ENCODE assay signal across 34 mouse cellular contexts in the genomic region with DNA sequence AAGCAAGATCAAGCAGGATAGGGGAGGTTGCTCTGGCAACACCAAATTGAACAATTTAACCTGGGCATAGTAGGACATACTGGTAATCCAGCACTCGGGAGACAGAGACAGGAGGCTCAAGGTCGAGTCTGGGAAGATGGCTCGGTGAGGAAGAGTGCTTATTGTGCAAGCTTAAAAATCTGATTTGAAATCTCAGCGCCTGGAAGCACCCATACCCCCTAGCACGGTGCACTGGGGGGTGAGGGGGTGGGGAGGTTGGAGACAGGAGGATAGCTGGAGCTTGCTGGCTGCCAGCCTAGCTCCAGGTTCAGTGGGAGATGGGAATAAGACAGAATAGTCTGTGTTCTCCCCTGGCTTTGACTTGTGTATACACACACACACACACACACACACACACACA. TPM values are rescaled to one million over a fixed set of nuclear protein-coding genes. Genes with fewer than 3 reads are reported as not detected.
"Had no signal": no experiment of that assay in that cellular context is flagged by ENCODE, and none has a peak within 500 bp of the region (broad histone marks: within the 10 kb centered on the region; RNA-seq: fewer than 3 reads in every experiment).

No protein-coding gene starts in this region.

- H3K4me2 ChIP-seq: limb, embryonic 12.5 days; limb, embryonic 13.5 days; limb, embryonic 15.5 days; liver, embryonic 11.5 days; liver, embryonic 12.5 days; liver, embryonic 13.5 days; liver, embryonic 15.5 days; lung, embryonic 14.5 days; lung, embryonic 15.5 days; midbrain, embryonic 12.5 days; midbrain, embryonic 13.5 days; midbrain, embryonic 15.5 days; neural tube, embryonic 12.5 days; neural tube, embryonic 13.5 days had no signal

- H3K36me3 ChIP-seq: limb, embryonic 10.5 days; limb, embryonic 12.5 days; limb, embryonic 13.5 days; limb, embryonic 15.5 days; liver, embryonic 12.5 days; liver, embryonic 13.5 days; liver, embryonic 15.5 days; lung, embryonic 15.5 days; midbrain, embryonic 10.5 days; midbrain, embryonic 12.5 days; midbrain, embryonic 13.5 days; midbrain, embryonic 15.5 days; neural tube, embryonic 12.5 days; neural tube, embryonic 13.5 days had no signal

- H3K9ac ChIP-seq: limb, embryonic 12.5 days; limb, embryonic 13.5 days; limb, embryonic 15.5 days; liver, embryonic 12.5 days; liver, embryonic 13.5 days; liver, embryonic 14.5 days; liver, embryonic 15.5 days; liver, postnatal 0 days; lung, embryonic 14.5 days; lung, embryonic 15.5 days; midbrain, embryonic 12.5 days; midbrain, embryonic 13.5 days; midbrain, embryonic 15.5 days; neural tube, embryonic 12.5 days; neural tube, embryonic 13.5 days had no signal

- H3K4me1 ChIP-seq: limb, embryonic 10.5 days; limb, embryonic 12.5 days; limb, embryonic 13.5 days; limb, embryonic 15.5 days; liver, embryonic 12.5 days; liver, embryonic 13.5 days; liver, embryonic 15.5 days; lung, embryonic 15.5 days; megakaryocyte, embryonic 14.5 days; midbrain, embryonic 10.5 days; midbrain, embryonic 12.5 days; midbrain, embryonic 13.5 days; midbrain, embryonic 15.5 days; neural tube, embryonic 12.5 days; neural tube, embryonic 13.5 days had no signal

- H3K4me3 ChIP-seq: left cerebral cortex, adult 2 months; limb, embryonic 10.5 days; limb, embryonic 12.5 days; limb, embryonic 13.5 days; limb, embryonic 15.5 days; liver, embryonic 12.5 days; liver, embryonic 13.5 days; liver, embryonic 15.5 days; lung, embryonic 15.5 days; megakaryocyte, embryonic 14.5 days; midbrain, embryonic 10.5 days; midbrain, embryonic 12.5 days; midbrain, embryonic 13.5 days; midbrain, embryonic 15.5 days; myocyte; neural tube, embryonic 12.5 days; neural tube, embryonic 13.5 days had no signal

- H3K27ac ChIP-seq: left cerebral cortex, adult 2 months; limb, embryonic 10.5 days; limb, embryonic 12.5 days; limb, embryonic 13.5 days; limb, embryonic 15.5 days; liver, embryonic 12.5 days; liver, embryonic 13.5 days; liver, embryonic 14.5 days; liver, embryonic 15.5 days; lung, embryonic 15.5 days; macrophage; midbrain, embryonic 10.5 days; midbrain, embryonic 12.5 days; midbrain, embryonic 13.5 days; midbrain, embryonic 15.5 days; neural tube, embryonic 12.5 days; neural tube, embryonic 13.5 days had no signal

- H3K9me3 ChIP-seq: limb, embryonic 10.5 days; limb, embryonic 12.5 days; limb, embryonic 13.5 days; limb, embryonic 15.5 days; liver, embryonic 12.5 days; liver, embryonic 13.5 days; liver, embryonic 15.5 days; lung, embryonic 15.5 days; megakaryocyte, embryonic 14.5 days; midbrain, embryonic 10.5 days; midbrain, embryonic 12.5 days; midbrain, embryonic 13.5 days; midbrain, embryonic 15.5 days; neural tube, embryonic 12.5 days; neural tube, embryonic 13.5 days had no signal

- H3K27me3 ChIP-seq: limb, embryonic 12.5 days; limb, embryonic 13.5 days; limb, embryonic 15.5 days; liver, embryonic 13.5 days; liver, embryonic 15.5 days; lung, embryonic 15.5 days; midbrain, embryonic 12.5 days; midbrain, embryonic 13.5 days; midbrain, embryonic 15.5 days; neural tube, embryonic 12.5 days; neural tube, embryonic 13.5 days had no signal

- DNase-seq: left cerebral cortex, postnatal 4 days; liver; liver, embryonic 13.5 days; liver, postnatal 0 days; lung, adult 18-20 months; lung, adult 2 months; lung, embryonic 14.5 days; lung, postnatal 10 days; lung, postnatal 14 days; lung, postnatal 36 days; lung, postnatal 4 days; midbrain, embryonic 14.5 days had no signal

- ATAC-seq: liver, embryonic 12.5 days; liver, postnatal 0 days; lung, postnatal 0 days; midbrain, embryonic 13.5 days; midbrain, embryonic 15.5 days; midbrain, embryonic 16.5 days had no signal

RNA-seq across cellular contexts. Expression of a gene that starts 9.9 kb away (rescaled TPM):
- total RNA-seq: monocyte, adult 5-6 weeks had no signal
- polyA plus RNA-seq: midbrain, embryonic 13.5 days; midbrain, embryonic 14.5 days had no signal
